Mouse (Mus musculus) erythroblast, embryonic 14.5 days (primary cell): ENCODE measurements around the gene Npsr1.

Experiments used
- GATA1 ChIP-seq: IDR thresholded peaks from 2 replicates; pipeline ENCODE4 v1.6.1; 2012; ENCODE audit warnings: low read length, inconsistent platforms, mixed read lengths
- TAL1 ChIP-seq: IDR thresholded peaks from 3 replicates; pipeline ENCODE4 v1.6.1; 2012; ENCODE audit warnings: low read length, inconsistent platforms, mixed read lengths

- TF ChIP-seq GATA1 (no peak), TAL1 (no peak)
Observed at GRCm38 (mm10) chr9:24211636-24212035, 113.8 kb downstream of the Npsr1 start.
